Mouse (Mus musculus) liver, embryonic 14.5 days (tissue): ENCODE results near the gene Cct7. TPM values are rescaled to one million over a fixed set of nuclear protein-coding genes. Genes with fewer than 3 reads are reported as not detected.

ENCODE experiments used
- ATAC-seq: fragments of 200-750 bp; cut with Nextera tagmentation; 2 replicates; pipeline ENCODE4 v1.8.0; 2017; ENCODE audit warnings: moderate number of reproducible peaks, mild to moderate bottlenecking, moderate library complexity; ENCODE audit not compliant: insufficient read depth
- DNase-seq, 3 experiments: peaks; one replicate each; pipeline ENCODE4 v3.0.0-alpha.2; 2012 to 2013; ENCODE audit warnings: low read depth in 3 of 3, low spot score in 3 of 3
- H3K27ac ChIP-seq: fragments of 300-500 bp; sonication (generic); 2 replicates; pipeline ENCODE4 v1.5.1; 2014; ENCODE audit warnings: moderate library complexity, mild to moderate bottlenecking, control low read depth, inconsistent platforms
- H3K27me3 ChIP-seq: fragments of 300-500 bp; sonication (generic); 2 replicates; pipeline ENCODE4 v1.6.1; 2014; ENCODE audit warnings: mild to moderate bottlenecking, low read length, moderate library complexity; ENCODE audit not compliant: control insufficient read depth, insufficient read depth
- H3K36me3 ChIP-seq: fragments of 300-500 bp; sonication (generic); replicated peaks from 2 replicates; pipeline ENCODE4 v1.6.1; 2014; ENCODE audit warnings: low read depth; ENCODE audit not compliant: control insufficient read depth, insufficient read depth
- H3K4me1 ChIP-seq, 2 experiments: fragments of 200-500 bp in 1 of 2; fragments of 300-500 bp in 1 of 2; sonication (generic) in 1 of 2; replicated peaks; 2 replicates each; pipeline ENCODE4 v1.6.1; 2012 to 2014; ENCODE audit warnings: antibody characterized with exemption in 1 of 2, inconsistent platforms in 1 of 2, low read length in 1 of 2; ENCODE audit not compliant: control insufficient read depth in 2 of 2, insufficient read depth in 2 of 2
- H3K4me2 ChIP-seq: fragments of 300-500 bp; sonication (generic); 2 replicates; pipeline ENCODE4 v1.6.1; 2014; ENCODE audit warnings: low read depth, mild to moderate bottlenecking, control low read depth, moderate library complexity
- H3K4me3 ChIP-seq, 2 experiments: fragments of 200-500 bp in 1 of 2; fragments of 300-500 bp in 1 of 2; sonication (generic) in 1 of 2; 2 replicates each; pipeline ENCODE4 v1.5.1; 2012 to 2014; ENCODE audit warnings: low read depth in 2 of 2, low read length in 2 of 2, mild to moderate bottlenecking in 2 of 2, control low read depth in 1 of 2, inconsistent platforms in 1 of 2, moderate library complexity in 1 of 2; ENCODE audit not compliant: insufficient read depth in 1 of 2
- H3K9ac ChIP-seq: fragments of 300-500 bp; sonication (generic); replicated peaks from 2 replicates; pipeline ENCODE4 v1.6.1; 2014; ENCODE audit warnings: mild to moderate bottlenecking, control low read depth, moderate library complexity
- H3K9me3 ChIP-seq: fragments of 300-500 bp; sonication (generic); 2 replicates; pipeline ENCODE4 v1.6.1; 2016; ENCODE audit warnings: low read length, mixed read lengths; ENCODE audit not compliant: control insufficient read depth
- CTCF ChIP-seq: IDR thresholded peaks from 2 replicates; pipeline ENCODE4 v1.5.1; 2016; ENCODE audit warnings: antibody characterized with exemption, low read depth, control low read depth
- EP300 ChIP-seq: IDR thresholded peaks from 2 replicates; pipeline ENCODE4 v1.6.1; 2016; ENCODE audit warnings: antibody characterized with exemption, low read depth
- WGBS: fragments of 180-500 bp; shearing (Covaris S2); extraction: QIAGEN DNeasy Blood & Tissue Kit; methylation state at CpG from one replicate; pipeline ENCODE4 v1.1.7; 2014; ENCODE audit not compliant: insufficient replicate concordance; 5-methylcytosine and 5-hydroxymethylcytosine counted together
- polyA plus RNA-seq, 2 experiments: library from polyadenylated mRNA; depleted of rRNA in 1 of 2; stranded (reverse) in 1 of 2; unstranded in 1 of 2; fragments of >200 nt; fragmentation: Nextera tagmentation in 1 of 2; extraction: Ambion mirVana in 1 of 2; gene quantifications; 2 replicates each; pipeline versions ENCODE4 v1.2.1 to v1.2.3; 2012 to 2014

Gene Cct7
- polyA plus RNA-seq, 2 experiments, result 162 to 285 TPM

DNA sequence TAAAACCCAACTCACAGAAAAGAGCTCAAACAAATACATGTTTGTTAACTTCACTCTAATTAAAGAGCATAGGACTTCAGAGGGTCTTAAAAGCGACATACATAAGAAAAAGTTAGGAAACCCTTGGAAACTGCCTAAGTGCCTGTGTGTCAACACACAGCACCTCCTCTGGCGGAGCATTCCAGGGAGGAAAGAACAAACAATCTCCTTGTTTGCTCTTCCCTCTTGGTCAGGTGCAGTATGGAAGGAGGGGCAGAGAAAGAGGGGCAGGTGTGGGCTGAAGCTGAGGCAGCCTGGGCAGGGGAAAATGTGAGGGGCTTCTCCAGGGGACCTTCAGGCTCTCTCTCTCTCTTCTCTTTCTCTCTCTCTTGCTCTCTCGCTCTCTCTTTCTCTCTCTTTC, 35.5 kb upstream of the Cct7 start:
- Histone ChIP-seq H3K9me3 (no peaks in the 10 kb centered on the region), H3K27me3 (no peaks in the 10 kb centered on the region), H3K27ac (no peak overlapping the region), H3K9ac (no peak overlapping the region), H3K4me2 (no peak overlapping the region), H3K4me3 (no peak overlapping the region), H3K4me1 (no peaks in the 10 kb centered on the region), H3K36me3 (no peaks in the 10 kb centered on the region)
- TF ChIP-seq CTCF (no peak), EP300 (no peak)
- no peak for DNase-seq
- no peak for ATAC-seq
- 36% methylated on average over 3 of the region's 3 CpGs for WGBS

GRCm38 (mm10) chr6:85419150-85419549, 32.2 kb upstream of the Cct7 start:
- Histone ChIP-seq H3K27ac (no peak overlapping the region), H3K9ac (no peak overlapping the region), H3K9me3 (no peaks in the 10 kb centered on the region), H3K36me3 (no peaks in the 10 kb centered on the region), H3K4me1 (no peaks in the 10 kb centered on the region), H3K4me3 (no peak overlapping the region), H3K27me3 (peaks cover 7% of the 10 kb centered on the region), H3K4me2 (no peak overlapping the region)
- no peak for DNase-seq
- no peak for ATAC-seq
- 67% methylated on average over 2 of the region's 2 CpGs for WGBS
- TF ChIP-seq EP300, result no peak
- no peak for TF ChIP-seq CTCF

DNA sequence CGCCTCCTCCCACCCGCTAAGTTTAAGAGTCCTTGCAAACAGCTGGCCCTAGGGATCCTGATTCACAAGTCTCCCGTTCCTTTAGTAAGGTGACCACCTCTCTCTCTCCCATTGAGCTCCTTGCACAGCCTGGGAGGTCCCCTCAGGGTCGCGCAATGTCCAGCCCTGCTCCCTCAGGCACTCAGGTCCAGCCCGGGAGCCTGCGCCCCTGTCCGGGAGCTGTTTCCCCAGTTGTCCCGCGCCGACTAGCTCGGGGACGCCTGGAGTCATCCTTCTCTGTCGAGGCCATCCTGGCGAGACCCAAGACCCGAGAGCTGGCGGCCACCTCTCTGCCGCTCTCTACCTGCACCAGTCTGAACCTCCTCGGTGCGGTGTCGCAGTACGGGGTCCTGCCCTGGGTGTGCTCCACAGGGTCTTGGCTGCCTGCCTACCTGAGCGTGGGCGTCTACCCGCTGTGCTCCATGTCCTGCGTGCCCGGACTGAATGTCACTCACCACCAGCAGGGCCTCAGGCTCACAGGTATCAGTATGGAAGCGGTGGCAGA, 27.4 kb upstream of the Cct7 start, which contains the start of gene Noto:
TSS of gene Noto (plus strand) at position 51 of the 544 bp plus-strand sequence.
- Histone ChIP-seq H3K9me3 (no peaks in the 10 kb centered on the region), H3K4me2 (no peak within 1 kb of the TSS), H3K36me3 (no peaks in the 10 kb centered on the region), H3K27ac (no peak within 1 kb of the TSS), H3K4me1 (no peaks in the 10 kb centered on the region), H3K9ac (no peak within 1 kb of the TSS), H3K27me3 (peaks cover 7% of the 10 kb centered on the region), H3K4me3 (no peak within 1 kb of the TSS)
- TF ChIP-seq CTCF (no peak), EP300 (no peak)
- WGBS, result 22% methylated on average over 28 of the region's 28 CpGs
- no peak for ATAC-seq
- DNase-seq, result no peak

DNA sequence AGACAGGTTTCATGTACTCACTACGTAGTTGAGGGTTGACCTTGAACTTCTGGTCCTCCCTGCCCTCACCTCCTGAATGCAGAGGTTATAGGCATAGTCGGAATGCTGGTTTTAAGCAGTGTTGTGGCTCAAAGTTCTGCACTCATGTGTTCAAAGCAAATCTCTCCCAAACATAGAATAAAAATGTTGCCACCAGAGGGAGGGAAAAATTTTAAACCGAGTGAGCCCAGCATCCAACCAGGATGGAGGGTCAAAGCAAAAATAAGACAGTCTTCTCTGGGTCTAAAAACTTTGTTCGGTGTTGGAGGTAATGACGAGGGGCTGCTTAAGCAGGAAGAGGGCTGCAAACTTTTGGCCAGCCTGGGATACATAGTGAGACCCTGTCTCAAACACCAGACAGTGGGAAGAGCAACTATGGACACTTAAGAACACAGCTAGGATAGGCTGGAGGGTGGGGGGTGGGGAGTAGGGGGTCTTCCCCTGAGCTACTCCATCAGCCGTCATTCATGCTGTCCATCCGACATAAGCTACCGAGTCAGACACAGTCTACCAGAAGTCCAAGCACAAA, 20.0 kb upstream of the Cct7 start:
- Histone ChIP-seq H3K27me3 (no peaks in the 10 kb centered on the region), H3K4me2 (peak overlapping the region; percentile 74), H3K36me3 (no peaks in the 10 kb centered on the region), H3K27ac (no peak overlapping the region), H3K9ac (no peak overlapping the region), H3K4me1 (peaks cover 3 to 11% of the 10 kb centered on the region in 2 experiments; a peak in 3 of 4 replicates), H3K9me3 (no peaks in the 10 kb centered on the region), H3K4me3 (peak overlapping the region; percentile 72 to 74)
- 44% methylated on average over 8 of the region's 8 CpGs for WGBS
- DNase-seq (no peak), ATAC-seq (no peak; the same call in 1 of the 2 replicates)
- no peak for TF ChIP-seq EP300

DNA sequence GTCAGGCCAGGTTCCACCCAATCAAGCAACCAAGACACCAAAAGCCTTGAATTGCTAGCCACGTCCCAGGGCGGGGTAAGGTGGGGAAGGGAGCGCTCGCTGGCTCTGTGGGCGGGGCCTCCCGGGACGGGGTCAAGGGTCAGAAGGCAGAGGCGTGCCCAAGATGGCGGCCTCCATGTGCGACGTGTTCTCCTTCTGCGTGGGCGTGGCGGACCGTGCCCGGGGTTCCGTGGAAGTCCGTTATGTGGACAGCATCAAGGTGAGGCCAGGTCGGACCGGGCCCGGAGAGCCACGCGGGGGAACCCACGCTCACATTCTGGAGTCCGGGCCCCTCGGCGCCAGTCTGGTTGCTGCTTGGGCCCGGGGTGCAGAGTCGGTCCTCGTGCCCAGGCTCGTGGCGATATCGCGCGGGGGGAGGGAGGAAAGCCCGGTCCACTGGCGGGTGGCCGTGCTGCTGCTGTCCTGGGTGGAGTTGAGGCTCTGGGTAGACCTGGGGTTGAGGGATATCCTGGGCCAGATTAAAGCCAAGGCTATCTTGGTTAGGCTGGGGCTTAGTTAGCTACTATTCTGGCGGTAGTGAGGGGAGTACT, 19.4 kb upstream of the Cct7 start, which contains the start of gene Smyd5:
TSS of gene Smyd5 (plus strand) at position 148 of the 590 bp plus-strand sequence.
- peak within 1 kb of the TSS; percentile 60 for H3K9ac ChIP-seq
- H3K27me3 ChIP-seq, result no peaks in the 10 kb centered on the region
- H3K4me1 ChIP-seq, result peaks cover 3 to 11% of the 10 kb centered on the region in 2 experiments; a peak in 3 of 4 replicates
- no peak for TF ChIP-seq CTCF
- no peak for TF ChIP-seq EP300
- ATAC-seq, result peak; percentile 88
- no peaks in the 10 kb centered on the region for H3K36me3 ChIP-seq
- H3K27ac ChIP-seq, result no peak within 1 kb of the TSS
- H3K4me3 ChIP-seq, result peak within 1 kb of the TSS; percentile 72 to 74
- peak within 1 kb of the TSS; percentile 74 for H3K4me2 ChIP-seq
- no peaks in the 10 kb centered on the region for H3K9me3 ChIP-seq
- peak; percentile 61 to 71 (median 69) for DNase-seq
- WGBS, result under 1% methylated on average over 39 of the region's 39 CpGs
